Mouse (Mus musculus) lung, postnatal 25 days (tissue): ENCODE measurements around the gene Lrp6.

Experiments
- DNase-seq: peaks from one replicate; pipeline ENCODE4 v3.0.0; 2022; ENCODE audit warnings: low spot score

Lrp6 gene

GRCm38 (mm10) chr6:134489637-134490036 is 77.1 kb downstream of the Lrp6 start:
- peak; percentile 36 for DNase-seq

- DNase-seq = no peak
Observed at GRCm38 (mm10) chr6:134489130-134489529, 77.6 kb downstream of the Lrp6 start.

GRCm38 (mm10) chr6:134486318-134486717 is 80.4 kb downstream of the Lrp6 start:
- no peak for DNase-seq

- DNase-seq = no peak
Observed at GRCm38 (mm10) chr6:134479481-134479880, 87.3 kb downstream of the Lrp6 start.

GRCm38 (mm10) chr6:134473143-134473561 is 93.6 kb downstream of the Lrp6 start:
- no peak for DNase-seq

GRCm38 (mm10) chr6:134470857-134471256 is 95.9 kb downstream of the Lrp6 start:
- peak; percentile 75 for DNase-seq

GRCm38 (mm10) chr6:134469297-134469696 is 97.5 kb downstream of the Lrp6 start:
- no peak for DNase-seq

GRCm38 (mm10) chr6:134466671-134467229 is 100.0 kb downstream of the Lrp6 start:
- no peak for DNase-seq

- no peak for DNase-seq
Observed at GRCm38 (mm10) chr6:134461175-134461574, 105.6 kb downstream of the Lrp6 start.

- DNase-seq = no peak
Observed at GRCm38 (mm10) chr6:134458376-134458775, 108.4 kb downstream of the Lrp6 start.

- DNase-seq = no peak
Observed at GRCm38 (mm10) chr6:134454093-134454492, 112.7 kb downstream of the Lrp6 start.

- no peak for DNase-seq
Observed at GRCm38 (mm10) chr6:134450661-134451119, 116.1 kb downstream of the Lrp6 start.

- no peak for DNase-seq
Observed at GRCm38 (mm10) chr6:134449958-134450357, 116.8 kb downstream of the Lrp6 start.

- no peak for DNase-seq
Observed at GRCm38 (mm10) chr6:134448451-134448850, 118.3 kb downstream of the Lrp6 start.

GRCm38 (mm10) chr6:134443925-134444324 is 122.8 kb downstream of the Lrp6 start:
- no peak for DNase-seq

- peak; percentile 65 for DNase-seq
Observed at GRCm38 (mm10) chr6:134443198-134443904, 123.4 kb downstream of the Lrp6 start.

GRCm38 (mm10) chr6:134442219-134442618 is 124.5 kb downstream of the Lrp6 start:
- DNase-seq = no peak

GRCm38 (mm10) chr6:134441716-134442115 is 125.0 kb downstream of the Lrp6 start:
- no peak for DNase-seq

- no peak for DNase-seq
Observed at GRCm38 (mm10) chr6:134440023-134440422, 126.7 kb downstream of the Lrp6 start.

- DNase-seq = no peak
Observed at GRCm38 (mm10) chr6:134439401-134440021, 127.3 kb downstream of the Lrp6 start.

- DNase-seq = no peak
Observed at GRCm38 (mm10) chr6:134436955-134437354, 129.8 kb downstream of the Lrp6 start.

- no peak for DNase-seq
Observed at GRCm38 (mm10) chr6:134434866-134435390, 131.8 kb downstream of the Lrp6 start.

- no peak for DNase-seq
Observed at GRCm38 (mm10) chr6:134434044-134434443, 132.7 kb downstream of the Lrp6 start.
